Mouse (Mus musculus) spleen, adult 2 months (tissue): ENCODE measurements around the gene Fhit. TPM values are rescaled to one million over a fixed set of nuclear protein-coding genes. Genes with fewer than 3 reads are reported as not detected.
"Not testable (repeated sequence)": the region's sequence is repeated elsewhere in the genome, so short reads cannot be mapped to it uniquely, and the experiment has no call there.

ENCODE experiments used
- DNase-seq, 2 experiments: peaks; one replicate each; pipeline versions ENCODE4 v3.0.0 to v3.0.0-alpha.2; 2012 to 2021; ENCODE audit warnings: low spot score in 2 of 2, low read depth in 1 of 2
- H3K27ac ChIP-seq: fragments of 200-500 bp; 2 replicates; pipeline ENCODE4 v1.5.1; 2012; ENCODE audit warnings: low read length, inconsistent platforms; ENCODE audit not compliant: insufficient read depth
- H3K27me3 ChIP-seq: fragments of 200-500 bp; 2 replicates; pipeline ENCODE4 v1.6.1; 2012; ENCODE audit warnings: mild to moderate bottlenecking, moderate library complexity, low read length, inconsistent platforms; ENCODE audit not compliant: control insufficient read depth, insufficient read depth
- H3K36me3 ChIP-seq: fragments of 200-500 bp; 2 replicates; pipeline ENCODE4 v1.6.1; 2012; ENCODE audit warnings: mild to moderate bottlenecking, low read length, inconsistent platforms; ENCODE audit not compliant: control insufficient read depth, insufficient read depth
- H3K4me1 ChIP-seq: fragments of 200-500 bp; 2 replicates; pipeline ENCODE4 v1.6.1; 2011; ENCODE audit warnings: inconsistent platforms; ENCODE audit not compliant: control insufficient read depth, insufficient read depth, insufficient read length
- H3K4me3 ChIP-seq: fragments of 200-500 bp; 2 replicates; pipeline ENCODE4 v1.5.1; 2011; ENCODE audit warnings: mild to moderate bottlenecking, inconsistent platforms; ENCODE audit not compliant: insufficient read depth, insufficient read length; ENCODE audit errors: extremely low read depth
- CTCF ChIP-seq: fragments of 200-500 bp; IDR thresholded peaks from 2 replicates; pipeline ENCODE4 v1.5.1; 2011; ENCODE audit warnings: mild to moderate bottlenecking, inconsistent platforms; ENCODE audit not compliant: insufficient read depth, insufficient read length, insufficient replicate concordance; ENCODE audit errors: extremely low read depth
- POLR2A ChIP-seq: fragments of 200-500 bp; IDR thresholded peaks from 2 replicates; pipeline ENCODE4 v1.6.1; 2011; ENCODE audit warnings: low read depth, low read length, inconsistent platforms
- WGBS: fragments of 180-500 bp; shearing (Covaris S2); methylation state at CpG from one replicate; pipeline ENCODE4 v1.1.7; 2018; 5-methylcytosine and 5-hydroxymethylcytosine counted together
- polyA plus RNA-seq: library from polyadenylated mRNA; depleted of rRNA; stranded (reverse); fragments of >200 nt; gene quantifications from 2 replicates; pipeline ENCODE4 v1.2.3, GENCODE M21; 2012

Fhit gene
- polyA plus RNA-seq, 1 experiment: 2.0 TPM

DNA sequence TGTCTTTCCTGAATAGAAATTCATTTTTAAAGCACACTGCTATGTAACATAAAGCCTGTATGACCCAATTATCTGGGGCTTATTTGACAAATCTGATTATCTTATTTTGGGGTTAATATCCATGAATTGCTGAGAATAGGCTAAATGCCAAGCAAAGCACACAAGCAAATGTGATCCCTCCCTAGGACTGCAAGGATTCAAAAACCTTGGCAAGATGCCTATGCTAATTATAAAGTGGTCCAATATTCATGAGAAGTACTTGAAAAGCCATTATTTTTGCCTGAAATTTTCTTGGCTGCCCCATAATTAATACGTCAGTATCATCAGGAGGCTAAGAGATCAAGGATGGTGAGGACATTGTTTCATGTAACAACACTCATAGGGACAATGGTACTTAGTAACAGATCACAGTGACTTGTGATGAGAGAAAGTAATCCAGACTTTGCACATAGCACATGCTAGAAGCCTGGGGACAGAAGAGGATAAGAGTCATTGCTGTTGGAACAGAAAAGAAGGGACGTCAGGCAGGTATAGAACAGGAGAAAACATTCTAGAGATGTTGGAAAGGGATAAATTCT is 366.2 kb downstream of the Fhit start:
- no peaks in the 10 kb centered on the region for H3K27me3 ChIP-seq
- 71% methylated on average over 2 of the region's 2 CpGs for WGBS
- no peak overlapping the region for H3K27ac ChIP-seq
- no peaks in the 10 kb centered on the region for H3K4me1 ChIP-seq
- no peaks in the 10 kb centered on the region for H3K36me3 ChIP-seq
- DNase-seq: no peak
- no peak overlapping the region for H3K4me3 ChIP-seq
- TF ChIP-seq POLR2A (no peak), CTCF (no peak)

DNA sequence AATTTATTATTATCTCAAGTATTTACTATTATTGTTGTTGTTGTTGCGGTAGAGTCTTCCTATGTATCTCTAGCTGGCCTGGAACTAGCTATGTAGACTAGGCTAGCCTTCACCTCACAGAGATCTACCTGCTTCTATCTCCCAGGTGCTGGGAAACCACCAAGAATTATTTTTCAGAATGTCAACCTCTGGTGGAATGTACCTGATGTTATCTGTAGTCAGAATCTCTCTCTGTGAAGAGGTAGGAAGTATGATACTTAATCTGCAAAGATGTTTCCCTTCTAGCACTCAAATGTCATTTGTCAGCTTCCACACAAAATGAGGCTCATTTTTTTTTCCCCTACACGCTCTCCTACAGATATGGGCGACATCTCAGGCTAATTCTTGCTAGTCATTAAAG is 377.9 kb downstream of the Fhit start:
- Histone ChIP-seq H3K27ac (no peak overlapping the region), H3K27me3 (no peaks in the 10 kb centered on the region), H3K4me1 (no peaks in the 10 kb centered on the region), H3K36me3 (no peaks in the 10 kb centered on the region), H3K4me3 (no peak overlapping the region)
- no peak for TF ChIP-seq CTCF
- no peak for TF ChIP-seq POLR2A
- 92% methylated on average over 3 of the region's 3 CpGs for WGBS
- DNase-seq: no peak

DNA sequence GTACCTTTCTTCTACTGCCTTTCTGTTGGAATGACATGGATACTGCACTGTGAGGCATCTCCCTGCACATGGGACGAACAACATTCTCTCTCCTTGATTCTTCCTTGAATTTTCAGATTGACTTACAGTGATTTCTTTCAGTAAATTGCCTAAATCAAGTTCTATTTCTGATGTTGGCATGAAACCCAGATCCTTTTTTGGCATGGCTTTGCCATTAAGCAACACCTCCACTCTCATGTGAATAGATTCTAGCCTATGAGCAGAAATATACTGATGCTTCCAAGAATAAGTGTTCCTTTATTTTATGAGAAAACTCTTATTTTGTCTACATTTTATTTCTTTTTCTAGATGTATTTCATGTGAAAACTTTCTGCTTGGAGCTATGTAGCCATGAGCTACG is 383.1 kb downstream of the Fhit start:
- Histone ChIP-seq H3K4me3 (no peak overlapping the region), H3K4me1 (no peaks in the 10 kb centered on the region), H3K36me3 (no peaks in the 10 kb centered on the region), H3K27me3 (no peaks in the 10 kb centered on the region), H3K27ac (no peak overlapping the region)
- DNase-seq: no peak
- TF ChIP-seq POLR2A (no peak), CTCF (no peak)
- WGBS: 71% methylated on average over 2 of the region's 2 CpGs

DNA sequence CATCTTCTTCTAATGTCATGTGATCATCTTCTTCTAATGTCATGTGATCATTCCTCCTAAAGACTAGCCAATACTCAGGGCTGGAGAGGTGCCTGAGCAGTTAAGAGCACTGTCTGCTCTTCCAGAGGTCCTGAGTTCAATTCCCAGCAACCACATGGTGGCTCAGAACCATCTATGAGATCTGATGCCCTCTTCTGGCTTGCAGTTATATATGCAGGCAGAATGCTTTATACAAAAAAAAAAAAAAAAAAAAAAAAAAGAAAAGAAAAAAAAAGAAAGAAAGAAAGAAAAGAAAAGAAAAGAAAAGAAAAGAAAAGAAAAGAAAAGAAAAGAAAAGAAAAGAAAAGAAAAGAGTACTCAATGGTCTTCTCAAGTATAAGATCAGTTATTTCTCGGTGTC is 407.0 kb downstream of the Fhit start:
- not testable (repeated sequence) for H3K4me3 ChIP-seq, H3K4me1 ChIP-seq, H3K27me3 ChIP-seq, DNase-seq, H3K27ac ChIP-seq, H3K36me3 ChIP-seq
- 88% methylated on average over 1 of the region's 1 CpGs for WGBS

DNA sequence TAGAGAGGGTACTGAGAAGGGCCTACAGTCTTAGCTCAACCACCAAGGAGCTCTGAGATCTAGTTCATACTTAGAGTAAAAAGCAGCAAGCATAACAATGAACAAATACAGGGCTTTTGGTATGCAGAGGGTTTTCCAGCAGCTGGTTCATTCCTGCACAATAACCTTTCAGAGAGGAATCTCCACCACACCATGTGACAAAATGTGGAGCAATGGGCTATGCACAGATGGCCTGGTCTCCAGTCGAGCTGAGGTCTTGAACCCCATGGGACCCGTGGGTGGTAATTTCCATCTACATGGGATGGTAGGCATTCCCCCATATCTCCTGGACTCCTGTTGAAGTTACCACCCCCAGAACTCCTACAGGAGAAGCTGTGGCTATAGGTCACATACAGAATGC is 423.8 kb downstream of the Fhit start:
- Histone ChIP-seq H3K4me1 (no peaks in the 10 kb centered on the region), H3K36me3 (no peaks in the 10 kb centered on the region), H3K4me3 (no peak overlapping the region), H3K27me3 (no peaks in the 10 kb centered on the region), H3K27ac (no peak overlapping the region)
- WGBS: 70% methylated on average over 2 of the region's 2 CpGs
- DNase-seq: no peak
- no peak for TF ChIP-seq CTCF
- TF ChIP-seq POLR2A: no peak

DNA sequence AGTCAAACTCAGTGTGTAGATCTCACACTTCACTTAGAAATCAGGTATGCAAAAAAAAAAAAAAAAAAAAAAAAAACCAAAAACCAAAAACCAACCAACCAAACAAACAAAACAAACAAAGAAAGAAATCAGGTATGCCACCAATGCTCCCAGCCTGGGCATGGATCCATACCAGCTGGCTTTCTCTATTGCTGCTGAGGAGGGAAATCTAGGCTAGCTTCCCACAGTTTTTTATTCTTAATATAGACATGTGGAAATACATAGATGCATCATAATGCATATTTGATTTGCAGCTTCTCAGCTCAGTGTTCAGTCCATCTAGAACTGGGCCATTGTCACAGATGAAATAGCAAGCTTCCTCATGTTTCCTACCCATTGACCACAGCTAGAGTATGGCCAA is 439.3 kb downstream of the Fhit start:
- no peak for TF ChIP-seq POLR2A
- no peak for TF ChIP-seq CTCF
- DNase-seq: no peak
- no peaks in the 10 kb centered on the region for H3K27me3 ChIP-seq
- H3K4me3 ChIP-seq: no peak overlapping the region
- no peak overlapping the region for H3K27ac ChIP-seq
- no peaks in the 10 kb centered on the region for H3K4me1 ChIP-seq
- no peaks in the 10 kb centered on the region for H3K36me3 ChIP-seq

DNA sequence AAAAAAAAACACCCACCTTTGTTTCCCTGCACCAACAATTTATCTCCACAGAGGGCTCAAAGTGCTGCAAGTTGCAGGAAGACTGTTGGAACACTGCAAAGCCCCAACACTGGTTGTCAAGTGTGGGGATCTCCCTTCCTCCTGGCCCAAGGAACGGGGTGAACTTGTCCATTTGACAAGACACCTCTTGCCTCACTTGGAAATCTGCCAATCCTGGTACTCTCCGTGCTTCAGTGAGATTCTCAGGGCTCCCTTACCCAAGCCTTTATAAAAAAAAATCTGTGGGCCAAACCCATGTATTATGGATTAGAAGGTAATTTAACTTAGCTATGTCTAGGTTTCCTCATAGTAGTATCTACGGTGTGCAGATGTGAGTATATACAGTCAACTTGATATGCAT is 448.9 kb downstream of the Fhit start:
- 80% methylated on average over 3 of the region's 3 CpGs for WGBS
- DNase-seq: no peak
- Histone ChIP-seq H3K4me3 (no peak overlapping the region), H3K27ac (no peak overlapping the region), H3K36me3 (no peaks in the 10 kb centered on the region), H3K27me3 (no peaks in the 10 kb centered on the region), H3K4me1 (no peaks in the 10 kb centered on the region)
- no peak for TF ChIP-seq CTCF
- TF ChIP-seq POLR2A: no peak
